Mouse (Mus musculus) hematopoietic stem cell, adult 5-6 weeks (primary cell): Measurements from ENCODE around the gene Leng8. TPM values are rescaled to one million over a fixed set of nuclear protein-coding genes. Genes with fewer than 3 reads are reported as not detected.
A peak's percentile ranks its signal among the peaks of the same experiment; 100 is the strongest.

Experiments
- ATAC-seq, 2 experiments: fragments of 125-278 bp in 1 of 2; replicated peaks in 1 of 2; 2 replicates each; pipeline ENCODE4 v1.8.0; 2016 to 2017; ENCODE audit warnings: inconsistent platforms in 2 of 2, mild to moderate bottlenecking in 2 of 2, moderate number of reproducible peaks in 2 of 2, low read depth in 1 of 2, moderate TSS enrichment in 1 of 2; ENCODE audit not compliant: low FRiP score in 2 of 2, poor library complexity in 2 of 2, severe bottlenecking in 2 of 2, insufficient read depth in 1 of 2, low TSS enrichment in 1 of 2
- total RNA-seq: library from RNA; stranded (forward); fragments of 172-1452, 232-1000 nt; gene quantifications from 2 replicates; pipeline ENCODE4 v1.2.3, GENCODE M21; 2017

Leng8 gene
- total RNA-seq, 1 experiment from 2014 or later, result 33.4 TPM

DNA sequence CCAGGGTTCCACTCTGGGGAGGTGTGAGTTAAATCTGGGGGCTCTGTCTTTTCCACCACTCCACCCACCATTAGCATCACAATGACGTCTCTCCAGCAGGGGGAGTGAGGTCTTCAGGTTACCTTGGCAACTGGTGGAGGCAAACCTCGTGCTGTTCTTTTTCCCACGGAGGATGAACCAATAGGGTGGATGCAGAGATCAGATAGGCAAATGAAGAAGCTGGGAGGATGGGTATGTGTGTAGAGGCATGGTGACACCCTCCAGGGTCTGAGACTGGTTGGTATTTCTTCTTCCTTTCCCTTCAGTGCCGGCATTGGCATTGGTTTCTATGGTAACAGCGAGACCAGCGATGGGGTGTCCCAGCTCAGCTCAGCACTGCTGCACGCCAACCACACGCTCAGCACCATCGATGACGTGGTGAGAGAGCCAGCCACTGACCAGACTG, 12.5 kb upstream of the Leng8 start:
- ATAC-seq, result peak; percentile 59 to 65

DNA sequence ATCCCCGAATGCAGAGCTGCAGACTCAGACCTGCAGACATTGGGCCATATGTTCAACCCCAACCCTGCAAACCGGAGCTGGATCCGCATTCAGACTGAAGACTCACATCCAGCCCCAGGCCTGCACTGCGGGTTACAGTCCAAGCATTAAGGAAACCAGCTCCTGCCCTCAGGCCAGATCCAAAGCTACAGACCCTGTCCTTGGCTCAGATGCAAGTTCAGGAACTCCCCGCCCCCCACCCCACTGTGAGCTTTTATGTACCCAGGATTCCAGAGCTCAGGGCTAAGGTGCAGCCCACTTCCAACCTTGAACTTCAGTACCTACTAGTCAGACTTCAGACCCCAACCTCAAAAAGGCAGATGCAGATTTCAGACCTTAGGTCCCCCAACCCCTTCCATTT, 12.0 kb upstream of the Leng8 start:
- no peak for ATAC-seq

DNA sequence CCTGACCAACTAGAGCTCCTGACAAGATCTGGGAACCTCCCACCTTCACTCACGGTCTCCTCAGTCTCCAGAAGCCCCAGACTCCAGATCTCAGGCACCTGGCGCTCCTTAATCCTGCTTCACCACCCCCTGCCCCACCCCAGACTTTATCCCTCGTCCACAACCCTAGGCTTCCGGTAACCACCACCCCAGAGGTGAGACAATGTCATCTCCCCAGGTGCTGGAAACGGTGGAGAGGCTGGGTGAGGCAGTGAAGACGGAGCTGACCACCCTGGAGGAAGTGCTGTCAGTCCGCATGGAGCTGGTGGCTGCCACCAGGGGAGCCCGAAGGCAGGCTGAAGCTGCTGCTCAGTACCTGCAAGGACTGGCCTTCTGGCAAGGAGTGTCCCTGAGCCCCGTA, 11.5 kb upstream of the Leng8 start:
- ATAC-seq, result no peak

- no peak for ATAC-seq
These were observed 9.7 kb upstream of the Leng8 start for GRCm38 (mm10) chr7:4126992-4127785.

DNA sequence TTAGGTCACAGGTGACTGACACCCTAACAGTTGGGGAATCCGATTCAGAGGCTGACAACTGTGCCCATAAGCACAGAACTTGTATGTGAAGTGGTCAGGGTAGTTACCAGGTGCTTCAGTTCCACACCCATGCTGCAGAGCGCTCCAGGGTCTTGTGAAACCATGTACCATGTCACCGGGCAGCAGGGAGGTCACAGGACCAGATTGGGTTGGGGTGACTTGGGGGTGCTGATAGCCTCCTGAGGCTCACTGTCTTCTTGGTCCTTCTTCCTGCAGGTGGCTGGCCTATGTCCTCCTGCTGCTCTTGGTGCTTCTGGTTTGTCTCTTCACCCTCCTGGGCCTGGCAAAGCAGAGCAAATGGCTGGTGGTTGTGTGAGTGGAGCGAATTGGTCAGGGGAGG, 8.9 kb upstream of the Leng8 start:
- ATAC-seq, result no peak

GRCm38 (mm10) chr7:4128860-4129259, 8.0 kb upstream of the Leng8 start:
- ATAC-seq, result no peak

DNA sequence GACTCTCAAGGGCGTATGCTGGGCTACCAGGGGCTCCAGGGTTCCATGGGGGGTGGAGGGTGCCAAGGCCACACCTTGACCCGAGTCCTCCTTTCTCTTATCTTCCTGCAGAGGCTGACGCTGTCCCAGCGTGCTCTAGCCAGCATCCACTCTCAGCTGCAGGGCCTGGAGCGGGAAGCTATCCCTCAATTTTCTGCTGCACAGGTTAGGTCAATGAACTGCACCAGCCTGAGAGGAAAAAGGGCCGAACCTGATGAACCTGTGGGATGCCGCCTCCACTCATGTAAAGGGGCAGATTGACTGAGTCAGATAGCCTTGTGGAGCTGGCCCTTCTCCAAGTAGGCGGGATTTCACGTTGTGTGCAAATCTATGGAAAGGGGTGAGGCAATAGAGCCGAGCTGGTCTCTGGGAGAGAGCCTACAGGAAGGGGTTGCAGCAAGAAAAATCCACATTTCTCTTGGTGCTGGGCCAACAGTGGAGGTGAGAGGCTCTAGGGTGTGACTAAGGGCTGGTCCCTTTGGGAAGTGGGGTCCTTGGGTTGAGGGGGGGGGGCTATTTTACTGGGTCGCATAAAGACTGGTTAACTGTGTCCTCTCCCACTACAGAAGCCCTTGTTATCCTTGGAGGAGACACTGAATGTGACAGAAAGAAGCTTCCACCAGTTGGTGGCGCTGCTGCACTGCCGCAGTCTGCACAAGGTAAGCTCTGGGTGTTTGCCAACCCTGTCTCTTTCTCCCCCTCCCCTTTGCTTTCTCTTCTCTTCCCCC, 6.0 kb upstream of the Leng8 start:
- ATAC-seq, result peak; percentile 72 to 73; a peak in 3 of 4 replicates

- ATAC-seq, result no peak
These were observed 4.9 kb upstream of the Leng8 start for GRCm38 (mm10) chr7:4131964-4132363.

GRCm38 (mm10) chr7:4132581-4132980, 4.3 kb upstream of the Leng8 start:
- ATAC-seq, result no peak

DNA sequence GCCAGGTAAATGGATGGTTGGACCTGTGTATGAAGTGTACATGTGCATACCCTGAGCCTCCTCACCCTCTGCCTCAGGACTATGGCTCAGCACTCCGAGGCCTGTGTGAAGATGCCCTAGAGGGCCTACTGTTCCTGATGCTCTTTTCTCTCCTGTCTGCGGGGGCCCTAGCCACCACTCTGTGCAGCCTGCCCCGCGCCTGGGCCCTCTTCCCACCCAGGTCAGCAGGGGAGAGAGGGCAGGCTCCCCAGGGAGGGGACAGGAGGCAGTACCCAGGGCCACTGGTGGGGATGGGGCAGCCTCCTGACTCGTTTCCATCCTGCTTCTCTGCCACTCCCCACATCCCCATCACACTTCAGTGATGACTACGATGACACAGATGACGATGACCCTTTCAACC, 3.8 kb upstream of the Leng8 start:
- ATAC-seq, result no peak

GRCm38 (mm10) chr7:4134911-4135310, 1.9 kb upstream of the Leng8 start:
- ATAC-seq, result no peak

- ATAC-seq, result peak in 1 of 2 experiments; percentile 13; a peak in 1 of 4 replicates
These were observed 452 bp upstream of the Leng8 start for GRCm38 (mm10) chr7:4136404-4136770.

DNA sequence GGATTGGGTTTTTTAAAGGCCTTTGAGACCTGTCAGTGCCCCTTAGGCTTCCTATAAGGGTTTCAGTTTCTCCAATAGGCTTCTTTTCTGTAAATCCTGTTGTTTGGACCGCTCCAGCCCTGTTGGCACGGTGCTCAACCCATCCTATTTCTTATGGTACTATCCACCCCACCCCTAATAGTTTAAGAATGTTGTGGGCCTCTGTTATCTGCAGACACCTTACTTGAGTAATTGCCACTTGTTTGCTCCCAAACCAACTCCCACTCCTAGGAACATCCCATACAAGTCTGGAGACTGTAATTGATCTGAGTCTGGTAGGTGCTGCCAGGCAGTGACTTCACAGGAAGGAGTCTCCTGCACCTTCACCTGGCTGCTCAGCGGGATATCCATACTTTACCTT, 907 bp downstream of the Leng8 start:
- ATAC-seq, result no peak

DNA sequence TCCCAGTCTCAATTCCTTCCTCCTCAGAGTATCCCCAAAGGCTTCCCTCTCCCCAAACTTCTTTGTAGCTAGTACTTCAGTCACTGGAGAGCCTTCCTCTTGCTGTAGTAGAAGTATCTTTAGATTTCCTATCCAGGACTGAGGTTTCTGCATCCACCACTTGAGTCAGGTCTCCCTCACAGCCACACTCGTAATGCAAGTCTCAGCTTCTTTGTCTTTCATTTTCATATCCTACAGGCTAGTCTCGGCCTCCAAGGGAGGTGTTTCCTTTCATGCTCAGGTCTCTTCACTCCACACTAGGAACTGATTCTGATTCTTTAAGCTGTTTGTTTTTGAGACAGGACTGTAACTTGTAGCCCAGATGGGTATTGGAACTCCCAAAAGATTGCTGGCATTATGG, 1.3 kb downstream of the Leng8 start:
- ATAC-seq, result no peak

GRCm38 (mm10) chr7:4138671-4139070, 1.8 kb downstream of the Leng8 start:
- no peak for ATAC-seq

DNA sequence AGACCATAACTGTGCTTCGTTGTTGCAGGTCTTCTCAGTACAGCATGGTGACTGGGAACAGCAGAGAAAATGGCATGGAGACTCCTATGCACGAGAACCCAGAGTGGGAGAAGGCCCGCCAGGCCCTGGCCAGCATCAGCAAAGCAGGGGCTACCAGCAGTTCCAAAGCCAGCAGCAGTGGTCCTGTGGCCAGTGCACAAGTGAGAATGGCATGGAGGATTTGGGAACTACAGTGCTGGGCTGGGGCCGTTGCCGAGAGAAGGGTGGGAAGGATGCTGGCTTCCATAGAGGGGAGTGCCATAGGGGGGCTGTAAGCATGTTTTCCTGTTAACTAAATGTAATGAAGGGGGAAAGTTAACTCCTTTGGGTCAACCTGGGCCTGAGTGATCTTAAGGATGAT, 2.6 kb downstream of the Leng8 start:
- no peak for ATAC-seq

DNA sequence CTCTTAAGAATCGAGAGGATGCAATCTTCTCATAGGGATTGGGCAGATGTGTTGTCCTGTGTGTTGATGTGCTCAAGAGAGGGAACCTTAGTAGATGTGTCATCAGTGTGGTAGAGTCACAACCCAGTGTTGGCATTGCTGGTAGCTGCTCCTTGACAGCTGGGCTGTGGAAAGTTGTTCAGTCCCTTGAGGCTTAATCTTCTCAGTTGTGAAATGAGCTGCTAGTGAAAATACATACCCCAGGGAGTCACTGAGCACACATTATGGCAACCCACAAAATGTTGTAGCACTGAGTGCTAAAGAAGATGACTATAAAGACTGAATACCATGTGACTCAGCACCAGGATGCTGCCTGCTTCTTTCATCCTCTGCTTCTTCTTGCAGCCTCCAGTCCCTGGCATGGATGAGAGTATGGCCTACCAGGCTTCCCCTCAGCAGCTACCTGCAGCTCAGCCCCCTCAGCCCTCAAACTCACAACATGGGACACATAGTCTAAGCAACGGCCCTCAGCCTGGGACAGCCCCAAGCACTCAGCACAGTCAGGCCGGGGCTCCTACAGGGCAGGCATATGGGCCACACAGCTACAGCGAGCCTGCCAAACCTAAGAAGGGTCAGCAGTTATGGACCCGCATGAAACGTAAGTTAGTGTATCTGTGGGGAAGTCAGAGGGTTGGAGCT, 4.9 kb downstream of the Leng8 start:
- no peak for ATAC-seq

DNA sequence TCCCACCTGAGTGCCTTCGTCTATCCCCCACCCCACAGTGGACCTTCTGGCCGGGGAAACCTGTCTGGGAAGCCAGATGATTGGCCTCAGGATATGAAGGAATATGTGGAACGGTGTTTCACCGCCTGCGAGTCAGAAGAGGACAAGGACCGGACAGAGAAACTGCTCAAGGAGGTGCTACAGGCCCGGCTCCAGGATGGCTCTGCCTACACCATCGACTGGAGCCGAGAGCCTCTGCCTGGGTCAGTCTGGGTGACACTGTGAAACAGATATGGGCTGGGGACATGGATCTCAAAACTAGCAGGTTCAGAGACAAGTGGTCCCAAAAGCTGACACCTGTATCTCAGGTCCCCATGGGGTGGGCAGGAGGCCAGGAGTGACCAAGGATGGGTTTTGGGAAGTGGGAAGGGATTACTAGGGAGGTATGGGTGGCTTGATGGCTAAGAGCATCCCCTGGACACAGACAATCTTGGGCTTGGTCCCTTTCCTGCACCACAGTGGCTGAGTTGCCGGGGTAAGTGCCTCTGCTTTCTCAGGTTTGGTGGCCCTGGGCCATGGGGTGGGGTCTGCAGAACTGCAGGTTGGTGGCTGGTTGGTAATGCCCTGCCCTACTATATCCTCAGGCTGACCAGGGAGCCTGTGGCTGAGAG, 6.1 kb downstream of the Leng8 start:
- no peak for ATAC-seq
